Mouse (Mus musculus) megakaryocyte, embryonic 14.5 days (primary cell): ENCODE data around the gene Rab7b.

Source experiments
- FLI1 ChIP-seq: IDR thresholded peaks from 2 replicates; pipeline ENCODE4 v1.6.1; 2012; ENCODE audit warnings: low read length, inconsistent platforms, mixed read lengths
- GATA1 ChIP-seq: IDR thresholded peaks from 3 replicates; pipeline ENCODE4 v1.6.1; 2012; ENCODE audit warnings: mixed read lengths, low read length, inconsistent platforms, borderline replicate concordance

DNA sequence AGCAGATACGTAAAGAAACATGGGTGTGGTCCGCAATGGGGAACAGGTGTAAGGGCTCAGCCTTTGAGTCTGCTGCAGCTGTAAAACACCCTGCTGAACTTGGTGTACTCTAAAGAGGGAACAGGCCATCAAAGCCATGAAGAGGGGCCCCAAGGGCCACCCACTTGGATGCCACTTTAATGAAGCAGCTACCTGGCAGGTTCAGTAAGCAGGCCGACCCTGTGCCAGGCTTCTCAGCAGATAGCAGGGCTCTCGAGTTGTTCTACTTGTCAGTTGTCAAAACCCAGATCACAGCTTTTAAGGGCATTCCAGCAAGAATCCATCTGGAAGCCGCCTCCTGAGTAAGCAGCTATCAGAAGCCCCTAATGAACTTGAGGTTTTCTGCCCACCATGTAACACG, 32.9 kb upstream of the Rab7b start:
- TF ChIP-seq GATA1 (no peak), FLI1 (no peak)
